Mouse (Mus musculus) G1E (cell line): ENCODE results near the gene Rbms1. TPM values are rescaled to one million over a fixed set of nuclear protein-coding genes. Genes with fewer than 3 reads are reported as not detected.

Source experiments
- ATAC-seq: 2 replicates; pipeline ENCODE4 v1.8.0; 2016; ENCODE audit warnings: mild to moderate bottlenecking; ENCODE audit not compliant: insufficient number of reproducible peaks, poor library complexity, low FRiP score, severe bottlenecking; ENCODE audit errors: extremely low read depth
- DNase-seq: peaks from one replicate; pipeline ENCODE4 v3.0.0; 2012; ENCODE audit warnings: low spot score
- H3K27me3 ChIP-seq: 2 replicates; pipeline ENCODE4 v1.6.1; 2012; ENCODE audit warnings: mild to moderate bottlenecking, low read length, inconsistent platforms; ENCODE audit not compliant: insufficient read depth
- H3K36me3 ChIP-seq: replicated peaks from 2 replicates; pipeline ENCODE3; 2012; ENCODE audit warnings: mild to moderate bottlenecking, inconsistent platforms
- H3K4me1 ChIP-seq: 2 replicates; pipeline ENCODE4 v1.6.1; 2012; ENCODE audit warnings: low read depth, low read length, inconsistent platforms, mixed read lengths; ENCODE audit not compliant: insufficient read depth
- H3K4me3 ChIP-seq: 2 replicates; pipeline ENCODE4 v1.5.1; 2012; ENCODE audit warnings: low read depth, mild to moderate bottlenecking, inconsistent platforms, low read length, moderate library complexity, mixed read lengths
- H3K9me3 ChIP-seq: replicated peaks from 2 replicates; pipeline ENCODE4 v1.6.1; 2012; ENCODE audit warnings: inconsistent platforms
- CTCF ChIP-seq: IDR thresholded peaks from 2 replicates; pipeline ENCODE4 v1.5.1; 2012; ENCODE audit warnings: low read depth, low read length, inconsistent platforms, mixed read lengths
- GATA1 ChIP-seq: IDR thresholded peaks from 2 replicates; pipeline ENCODE4 v1.6.1; 2012; ENCODE audit warnings: borderline replicate concordance, low read length, inconsistent platforms, mixed read lengths
- GATA2 ChIP-seq: IDR thresholded peaks from 2 replicates; pipeline ENCODE4 v1.6.1; 2012; ENCODE audit warnings: low read depth, low read length, inconsistent platforms, borderline replicate concordance
- POLR2AphosphoS5 ChIP-seq: IDR thresholded peaks from 2 replicates; pipeline ENCODE4 v1.6.1; 2012; ENCODE audit warnings: low read depth, low read length, inconsistent platforms; ENCODE audit not compliant: insufficient replicate concordance
- TAL1 ChIP-seq: conservative IDR thresholded peaks from 2 replicates; pipeline ENCODE4 v1.6.1; 2012; ENCODE audit warnings: low read depth, low read length, inconsistent platforms, mixed read lengths
- polyA plus RNA-seq: library from polyadenylated mRNA; stranded (reverse); fragments of >175 nt; gene quantifications from 2 replicates; pipeline ENCODE4 v1.2.3, GENCODE M21; 2012
- total RNA-seq, 2 experiments: library from RNA; stranded (forward) in 1 of 2; stranded (reverse) in 1 of 2; fragments of 200-1000 nt in 1 of 2; fragments of >200 nt in 1 of 2; fragmentation: Nextera tagmentation in 1 of 2; gene quantifications; 2 replicates each; pipeline ENCODE4 v1.2.3; 2014 to 2017

Rbms1 gene
- total and polyA plus RNA-seq, 3 experiments = 61.7 to 109 (median 99.6) TPM

GRCm38 (mm10) chr2:60963616-60964015 lies 624 bp upstream of the Rbms1 start:
- Histone ChIP-seq H3K36me3 (no peaks in the 10 kb centered on the region), H3K27me3 (peaks cover 36% of the 10 kb centered on the region), H3K4me3 (no peak overlapping the region), H3K4me1 (peaks cover 8% of the 10 kb centered on the region), H3K9me3 (no peaks in the 10 kb centered on the region)
- TF ChIP-seq GATA2 (no peak), POLR2AphosphoS5 (no peak), CTCF (no peak), TAL1 (no peak), GATA1 (no peak)
- DNase-seq = no peak
- no peak for ATAC-seq

GRCm38 (mm10) chr2:60962001-60962670 lies 856 bp downstream of the Rbms1 start:
- TF ChIP-seq CTCF (no peak), GATA2 (no peak), TAL1 (no peak), POLR2AphosphoS5 (no peak), GATA1 (no peak)
- H3K4me3 ChIP-seq = peak overlapping the region; percentile 49; the same call in 1 of the 2 replicates
- ATAC-seq (no peak), DNase-seq (no peak)
- peaks cover 35% of the 10 kb centered on the region for H3K27me3 ChIP-seq
- peaks cover 8% of the 10 kb centered on the region for H3K4me1 ChIP-seq
- no peaks in the 10 kb centered on the region for H3K36me3 ChIP-seq
- no peaks in the 10 kb centered on the region for H3K9me3 ChIP-seq

- ATAC-seq (no peak), DNase-seq (no peak)
- peaks cover 8% of the 10 kb centered on the region for H3K4me1 ChIP-seq
- H3K9me3 ChIP-seq = no peaks in the 10 kb centered on the region
- TF ChIP-seq GATA2 = no peak
- no peak for TF ChIP-seq GATA1
- no peak for TF ChIP-seq TAL1
- TF ChIP-seq POLR2AphosphoS5 = no peak
- TF ChIP-seq CTCF = no peak
- H3K4me3 ChIP-seq = no peak overlapping the region
- no peaks in the 10 kb centered on the region for H3K36me3 ChIP-seq
- peaks cover 37% of the 10 kb centered on the region for H3K27me3 ChIP-seq
These were observed 1.7 kb downstream of the Rbms1 start for GRCm38 (mm10) chr2:60961281-60961680.

- Histone ChIP-seq H3K4me1 (peaks cover 3% of the 10 kb centered on the region; the same call in 1 of the 2 replicates), H3K9me3 (peaks cover 4% of the 10 kb centered on the region), H3K27me3 (peaks cover 40% of the 10 kb centered on the region), H3K4me3 (no peak overlapping the region), H3K36me3 (no peaks in the 10 kb centered on the region)
- no peak for TF ChIP-seq POLR2AphosphoS5
- no peak for TF ChIP-seq TAL1
- no peak for TF ChIP-seq CTCF
- no peak for TF ChIP-seq GATA1
- TF ChIP-seq GATA2 = no peak
- DNase-seq (no peak), ATAC-seq (no peak)
These were observed 14.8 kb downstream of the Rbms1 start for GRCm38 (mm10) chr2:60948241-60948640.

GRCm38 (mm10) chr2:60947817-60948216 lies 15.2 kb downstream of the Rbms1 start:
- TF ChIP-seq GATA2 = no peak
- no peak for TF ChIP-seq CTCF
- no peak for TF ChIP-seq GATA1
- no peak for TF ChIP-seq TAL1
- TF ChIP-seq POLR2AphosphoS5 = no peak
- Histone ChIP-seq H3K36me3 (no peaks in the 10 kb centered on the region), H3K9me3 (peaks cover 4% of the 10 kb centered on the region), H3K4me1 (peaks cover 3% of the 10 kb centered on the region; the same call in 1 of the 2 replicates), H3K27me3 (peaks cover 37% of the 10 kb centered on the region), H3K4me3 (no peak overlapping the region)
- DNase-seq (no peak), ATAC-seq (no peak)

- H3K36me3 ChIP-seq = no peaks in the 10 kb centered on the region
- H3K9me3 ChIP-seq = no peaks in the 10 kb centered on the region
- H3K4me1 ChIP-seq = peaks cover 3% of the 10 kb centered on the region; the same call in 1 of the 2 replicates
- ATAC-seq = no peak
- H3K4me3 ChIP-seq = no peak overlapping the region
- DNase-seq = no peak
- TF ChIP-seq CTCF (no peak), GATA1 (no peak), POLR2AphosphoS5 (no peak), GATA2 (no peak), TAL1 (no peak)
- H3K27me3 ChIP-seq = peaks cover 2% of the 10 kb centered on the region; the same call in 1 of the 2 replicates
These were observed 22.5 kb downstream of the Rbms1 start for GRCm38 (mm10) chr2:60940454-60940961.
